Mouse (Mus musculus) urinary bladder, postnatal 0 days (tissue): Measurements from ENCODE around the gene Nr6a1. TPM values are rescaled to one million over a fixed set of nuclear protein-coding genes. Genes with fewer than 3 reads are reported as not detected.
A peak's percentile ranks its signal among the peaks of the same experiment; 100 is the strongest.

ENCODE experiments used
- microRNA-seq: library from miRNA; unstranded; fragments of <30 nt; microRNA quantifications from one replicate; pipeline ENCODE4, GENCODE M21; 2016
- polyA plus RNA-seq: library from polyadenylated mRNA; unstranded; fragments of >200 nt; fragmentation: Nextera tagmentation; extraction: Ambion mirVana; gene quantifications from 2 replicates; pipeline ENCODE4 v1.2.1, GENCODE M21; 2015

The Nr6a1 gene
- polyA plus RNA-seq = 0.77 and 0.95 TPM in 2 replicates

DNA sequence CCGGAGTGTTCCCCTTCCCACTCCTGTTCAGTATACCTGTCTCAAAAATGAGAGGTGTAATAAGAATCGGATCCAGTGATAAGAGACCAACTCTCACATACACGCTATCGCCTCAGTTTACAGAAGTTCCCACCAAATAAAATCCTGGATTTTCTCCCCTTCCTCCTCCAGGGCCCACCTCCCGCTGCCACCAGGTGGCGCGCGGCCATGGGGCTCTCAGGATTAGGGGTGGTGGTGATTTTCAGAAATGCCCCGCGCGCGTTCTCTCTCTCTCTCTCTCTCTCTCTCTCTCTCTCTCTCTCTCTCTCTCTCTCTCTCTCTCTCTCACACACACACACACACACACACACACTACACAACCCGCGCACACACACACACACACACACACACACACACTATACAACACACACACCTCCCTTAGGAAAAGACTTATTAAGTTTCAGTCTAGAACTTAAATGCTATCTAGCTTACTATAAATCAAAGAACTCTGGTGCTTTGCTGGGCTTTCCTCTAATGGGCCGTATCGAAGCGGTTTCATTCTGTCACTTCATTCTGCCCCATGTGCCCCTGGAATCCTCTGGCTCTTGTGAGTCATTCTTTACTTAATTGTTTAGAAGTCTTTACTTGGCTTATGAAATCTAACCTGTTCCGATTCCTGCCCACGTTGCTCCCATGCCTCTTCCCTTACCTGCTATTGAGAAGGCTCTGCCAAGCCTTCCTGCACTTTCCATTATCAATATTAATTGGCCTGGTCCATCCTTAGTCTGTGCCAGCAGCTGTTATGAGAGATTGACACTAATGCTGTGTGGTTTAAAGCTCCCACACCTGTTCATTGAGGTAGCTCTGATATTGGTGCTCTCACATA is at the start of gene Nr6a1:
TSS of gene Nr6a1 (minus strand) at position 574 of the 865 bp plus-strand sequence.

DNA sequence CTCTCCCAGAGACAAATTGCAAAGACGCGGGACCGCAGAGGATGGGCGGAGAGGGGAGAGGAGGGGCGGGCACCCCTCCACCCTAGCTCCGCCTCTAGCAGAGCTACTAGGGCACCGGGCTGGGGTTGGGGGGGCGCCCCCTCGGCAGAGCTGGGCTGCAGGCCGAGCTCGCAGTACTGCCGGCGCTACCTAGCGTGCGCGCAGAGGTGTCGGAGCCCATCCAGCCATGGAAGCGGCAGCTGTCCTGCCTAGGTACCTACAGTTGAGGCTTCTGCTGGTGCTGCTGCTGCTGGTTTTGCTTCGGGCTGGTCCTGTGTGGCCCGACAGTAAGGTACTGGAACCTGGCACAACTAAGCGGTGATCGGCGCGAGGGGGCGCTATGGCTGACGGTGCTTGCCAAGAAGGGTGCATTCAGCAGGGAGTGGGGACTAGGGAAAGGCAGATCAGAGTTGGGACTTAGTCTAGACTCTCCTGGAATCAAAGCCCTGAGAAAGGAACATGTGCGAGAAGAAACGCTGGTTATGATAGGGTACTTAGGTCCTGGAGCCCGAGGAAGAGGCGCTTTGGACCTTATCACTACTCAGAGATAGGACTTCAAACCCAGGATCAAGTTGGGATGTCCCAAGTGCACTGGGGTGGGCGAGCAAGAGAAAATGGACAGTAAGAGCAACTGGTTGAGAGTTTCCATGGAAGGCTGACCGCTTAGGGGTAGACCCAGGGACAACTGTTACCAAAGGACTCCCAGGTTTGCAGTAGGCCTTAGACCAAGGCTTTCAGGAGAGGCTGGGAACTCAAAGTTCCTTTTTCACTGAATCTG is 4.6 kb upstream of the Nr6a1 start, which contains the start of gene Olfml2a:
TSS of gene Olfml2a (plus strand) at position 128 of the 817 bp plus-strand sequence.

GRCm38 (mm10) chr2:38714324-38714723 is 213.2 kb downstream of the Nr6a1 start, which contains the start of gene Nr5a1:
Gene Nr5a1 (minus strand): TSS chr2:38714542.

Small RNA genes within 50 kb of the gene (microRNA-seq; reads per million reads assigned to microRNA genes)
- gene Mir181a-2 = 30.0 reads per million, percentile 33 among the genes with 10 or more reads in this experiment
- 283 reads per million, percentile 58 among the genes with 10 or more reads in this experiment for gene Mir181b-2

Other genes starting within 250 kb of the Nr6a1 start
- gene Nr5a1, start 213.1 kb downstream of the Nr6a1 start, polyA plus RNA-seq = 0.24 and 0.35 TPM in 2 replicates
- gene Olfml2a, start 4.3 kb upstream of the Nr6a1 start, polyA plus RNA-seq = 3.9 and 4.6 TPM in 2 replicates
- gene Wdr38, start 69.8 kb upstream of the Nr6a1 start, polyA plus RNA-seq = 0.79 and 1.1 TPM in 2 replicates
- 109 and 113 TPM in 2 replicates for gene Arpc5l, start 77.7 kb upstream of the Nr6a1 start, polyA plus RNA-seq
- gene Rpl35, start 77.9 kb upstream of the Nr6a1 start, polyA plus RNA-seq = 696 and 793 TPM in 2 replicates
- gene Golga1, start 137.9 kb upstream of the Nr6a1 start, polyA plus RNA-seq = 14.6 and 15.0 TPM in 2 replicates